Mouse (Mus musculus) erythroid progenitor cell, adult 5-6 weeks (primary cell): ENCODE measurements around the gene Tmem235. TPM values are rescaled to one million over a fixed set of nuclear protein-coding genes. Genes with fewer than 3 reads are reported as not detected.

Source experiments
- ATAC-seq: replicated peaks from 2 replicates; pipeline ENCODE4 v1.8.0; 2016; ENCODE audit warnings: moderate number of reproducible peaks, mild to moderate bottlenecking, moderate TSS enrichment, inconsistent platforms; ENCODE audit not compliant: poor library complexity, low FRiP score, severe bottlenecking
- total RNA-seq, 2 experiments: library from RNA; stranded (forward) in 1 of 2; stranded (reverse) in 1 of 2; fragments of 150-400 nt in 1 of 2; fragments of 186-747, 209-891 nt in 1 of 2; gene quantifications; 2 replicates each; pipeline versions ENCODE4 v1.2.3 to v1.2.4; 2015 to 2017; ENCODE audit warnings: low replicate concordance in 2 of 2

Tmem235 gene
- total RNA-seq, 2 experiments from 2014 or later, result 1.1 TPM; not detected in 1

GRCm38 (mm10) chr11:117888168-117888852, 27.8 kb downstream of the Tmem235 start:
- ATAC-seq, result no peak

- ATAC-seq, result no peak
These were observed 28.6 kb downstream of the Tmem235 start for GRCm38 (mm10) chr11:117888853-117889822.

- ATAC-seq, result no peak
These were observed 29.4 kb downstream of the Tmem235 start for GRCm38 (mm10) chr11:117889887-117890340.

- ATAC-seq, result no peak
These were observed 30.1 kb downstream of the Tmem235 start for GRCm38 (mm10) chr11:117890519-117891282.

- no peak for ATAC-seq
These were observed 31.1 kb downstream of the Tmem235 start for GRCm38 (mm10) chr11:117891581-117892175.

- no peak for ATAC-seq
These were observed 31.6 kb downstream of the Tmem235 start for GRCm38 (mm10) chr11:117892199-117892598.

GRCm38 (mm10) chr11:117894676-117895075, 34.1 kb downstream of the Tmem235 start:
- ATAC-seq, result no peak

- no peak for ATAC-seq
These were observed 36.0 kb downstream of the Tmem235 start for GRCm38 (mm10) chr11:117896533-117896932.

- no peak for ATAC-seq
These were observed 41.7 kb downstream of the Tmem235 start for GRCm38 (mm10) chr11:117902282-117902681.

GRCm38 (mm10) chr11:117904442-117904841, 43.9 kb downstream of the Tmem235 start:
- ATAC-seq, result no peak

GRCm38 (mm10) chr11:117909337-117909736, 48.8 kb downstream of the Tmem235 start:
- ATAC-seq, result no peak

- peak; percentile 71 for ATAC-seq
These were observed 52.3 kb downstream of the Tmem235 start for GRCm38 (mm10) chr11:117912684-117913352.

- ATAC-seq, result peak; percentile 69
These were observed 54.0 kb downstream of the Tmem235 start for GRCm38 (mm10) chr11:117914531-117914930.

Other genes starting within 250 kb of the Tmem235 start
- gene Tnrc6c, start 206.5 kb upstream of the Tmem235 start, total RNA-seq (2015; ENCODE audit: low replicate concordance), result 10.8 and 13.4 TPM in 2 replicates
- 11.6 and 13.9 TPM in 2 replicates for gene Tnrc6c, start 206.5 kb upstream of the Tmem235 start, total RNA-seq (2017; ENCODE audit: low replicate concordance)
- gene Tmc8, start 78.7 kb upstream of the Tmem235 start, total RNA-seq (2015; ENCODE audit: low replicate concordance), result 107 and 113 TPM in 2 replicates
- gene Tmc8, start 78.7 kb upstream of the Tmem235 start, total RNA-seq (2017; ENCODE audit: low replicate concordance), result 60.6 and 72.4 TPM in 2 replicates
- 478 and 628 TPM in 2 replicates for gene Tmc6, start 78.6 kb upstream of the Tmem235 start, total RNA-seq (2015; ENCODE audit: low replicate concordance)
- 151 and 353 TPM in 2 replicates for gene Tmc6, start 78.6 kb upstream of the Tmem235 start, total RNA-seq (2017; ENCODE audit: low replicate concordance)
- 82.6 and 84.3 TPM in 2 replicates for gene 6030468B19Rik, start 63.1 kb upstream of the Tmem235 start, total RNA-seq (2015; ENCODE audit: low replicate concordance)
- 23.8 and 25.8 TPM in 2 replicates for gene 6030468B19Rik, start 63.1 kb upstream of the Tmem235 start, total RNA-seq (2017; ENCODE audit: low replicate concordance)
- gene Gm20708, start 51.1 kb upstream of the Tmem235 start, total RNA-seq (2015; ENCODE audit: low replicate concordance), result 72.1 and 80.7 TPM in 2 replicates
- 3.4 and 18.5 TPM in 2 replicates for gene Gm20708, start 51.1 kb upstream of the Tmem235 start, total RNA-seq (2017; ENCODE audit: low replicate concordance)
- 65.4 and 86.5 TPM in 2 replicates for gene Syngr2, start 51.1 kb upstream of the Tmem235 start, total RNA-seq (2015; ENCODE audit: low replicate concordance)
- gene Syngr2, start 51.1 kb upstream of the Tmem235 start, total RNA-seq (2017; ENCODE audit: low replicate concordance), result 35.0 and 41.8 TPM in 2 replicates
- 38.6 and 38.9 TPM in 2 replicates for gene Afmid, start 34.8 kb upstream of the Tmem235 start, total RNA-seq (2015; ENCODE audit: low replicate concordance)
- gene Afmid, start 34.8 kb upstream of the Tmem235 start, total RNA-seq (2017; ENCODE audit: low replicate concordance), result 70.3 and 75.6 TPM in 2 replicates
- gene Tk1, start 34.7 kb upstream of the Tmem235 start, total RNA-seq (2015; ENCODE audit: low replicate concordance), result 462 and 532 TPM in 2 replicates
- gene Tk1, start 34.7 kb upstream of the Tmem235 start, total RNA-seq (2017; ENCODE audit: low replicate concordance), result 549 and 716 TPM in 2 replicates
- gene Birc5, start 11.5 kb upstream of the Tmem235 start, total RNA-seq (2015; ENCODE audit: low replicate concordance), result 782 and 936 TPM in 2 replicates
- 871 and 1,077 TPM in 2 replicates for gene Birc5, start 11.5 kb upstream of the Tmem235 start, total RNA-seq (2017; ENCODE audit: low replicate concordance)
- 0.42 TPM in 1 of 2 replicates, not detected in the other for gene Tha1, start 12.7 kb downstream of the Tmem235 start, total RNA-seq (2015; ENCODE audit: low replicate concordance)
- gene Tha1, start 12.7 kb downstream of the Tmem235 start, total RNA-seq (2017; ENCODE audit: low replicate concordance), result 1.8 and 3.3 TPM in 2 replicates
- 0.36 and 1.3 TPM in 2 replicates for gene Socs3, start 109.3 kb downstream of the Tmem235 start, total RNA-seq (2015; ENCODE audit: low replicate concordance)
- 1.2 TPM in 1 of 2 replicates, not detected in the other for gene Socs3, start 109.3 kb downstream of the Tmem235 start, total RNA-seq (2017; ENCODE audit: low replicate concordance)
- gene Pgs1, start 125.5 kb downstream of the Tmem235 start, total RNA-seq (2015; ENCODE audit: low replicate concordance), result 10.1 and 13.3 TPM in 2 replicates
- 5.1 and 22.5 TPM in 2 replicates for gene Pgs1, start 125.5 kb downstream of the Tmem235 start, total RNA-seq (2017; ENCODE audit: low replicate concordance)